Mouse (Mus musculus): ENCODE data around the gene Zfp354c. TPM values are rescaled to one million over a fixed set of nuclear protein-coding genes. Genes with fewer than 3 reads are reported as not detected.

The Zfp354c gene
- total and polyA plus RNA-seq, 3 experiments, result 0.62 to 6.1 (median 2.6) TPM

Other genes starting within 250 kb of the Zfp354c start
- gene Adamts2, start 225.6 kb downstream of the Zfp354c start, total RNA-seq (2021), result 1 to 10 TPM; 4.4 to 9.1 TPM
- 10.0 and 10.8 TPM in 2 replicates for gene Adamts2, start 225.6 kb downstream of the Zfp354c start, polyA plus RNA-seq (2012; rRNA removed)
- gene Zfp879, start 13.8 kb upstream of the Zfp354c start, total RNA-seq (2021), result under 1 TPM; 0.69 to 0.93 TPM
- 0.03 and 0.10 TPM in 2 replicates for gene Zfp879, start 13.8 kb upstream of the Zfp354c start, polyA plus RNA-seq (2012; rRNA removed)
- gene Grm6, start 23.0 kb upstream of the Zfp354c start, total RNA-seq (2021), result not detected
- not detected in 2 replicates for gene Grm6, start 23.0 kb upstream of the Zfp354c start, polyA plus RNA-seq (2012; rRNA removed)
- gene Zfp454, start 59.9 kb upstream of the Zfp354c start, total RNA-seq (2021), result 1 to 10 TPM; 2.6 to 4.9 TPM
- gene Zfp454, start 59.9 kb upstream of the Zfp354c start, polyA plus RNA-seq (2012; rRNA removed), result 0.11 and 0.32 TPM in 2 replicates
- 1 to 10 TPM; 6.5 to 7.9 TPM for gene Zfp2, start 88.4 kb upstream of the Zfp354c start, total RNA-seq (2021)
- gene Zfp2, start 88.4 kb upstream of the Zfp354c start, polyA plus RNA-seq (2012; rRNA removed), result 0.71 and 0.96 TPM in 2 replicates
- gene Zfp354b, start 103.9 kb upstream of the Zfp354c start, total RNA-seq (2021), result 1 to 10 TPM; 2.7 to 3.0 TPM
- gene Zfp354b, start 103.9 kb upstream of the Zfp354c start, polyA plus RNA-seq (2012; rRNA removed), result 0.06 and 0.11 TPM in 2 replicates
- gene 4933414I15Rik, start 116.0 kb upstream of the Zfp354c start, total RNA-seq (2021), result not detected
- gene 4933414I15Rik, start 116.0 kb upstream of the Zfp354c start, polyA plus RNA-seq (2012; rRNA removed), result not detected in 2 replicates
- gene Prop1, start 126.0 kb upstream of the Zfp354c start, total RNA-seq (2021), result not detected
- gene Prop1, start 126.0 kb upstream of the Zfp354c start, polyA plus RNA-seq (2012; rRNA removed), result 0.09 and 0.20 TPM in 2 replicates
- gene Olfr1378, start 138.8 kb upstream of the Zfp354c start, total RNA-seq (2021), result not detected
- not detected in 2 replicates for gene Olfr1378, start 138.8 kb upstream of the Zfp354c start, polyA plus RNA-seq (2012; rRNA removed)
- not detected for gene Olfr1377, start 154.2 kb upstream of the Zfp354c start, total RNA-seq (2021)
- gene Olfr1377, start 154.2 kb upstream of the Zfp354c start, polyA plus RNA-seq (2012; rRNA removed), result not detected in 2 replicates
- gene Olfr51, start 175.9 kb upstream of the Zfp354c start, total RNA-seq (2021), result not detected
- gene Olfr51, start 175.9 kb upstream of the Zfp354c start, polyA plus RNA-seq (2012; rRNA removed), result not detected in 2 replicates
- under 1 TPM; 0.32 to 0.55 TPM for gene Olfr54, start 186.5 kb upstream of the Zfp354c start, total RNA-seq (2021)
- 3.4 and 3.9 TPM in 2 replicates for gene Olfr54, start 186.5 kb upstream of the Zfp354c start, polyA plus RNA-seq (2012; rRNA removed)
- gene Olfr1375, start 220.4 kb upstream of the Zfp354c start, total RNA-seq (2021), result not detected
- not detected in 2 replicates for gene Olfr1375, start 220.4 kb upstream of the Zfp354c start, polyA plus RNA-seq (2012; rRNA removed)
- 1 to 10 TPM; 4.7 to 8.5 TPM for gene Zfp354a, start 231.5 kb upstream of the Zfp354c start, total RNA-seq (2021)
- gene Zfp354a, start 231.5 kb upstream of the Zfp354c start, polyA plus RNA-seq (2012; rRNA removed), result 0.47 and 0.70 TPM in 2 replicates